Mouse (Mus musculus) olfactory bulb, adult 2 months (tissue): ENCODE measurements at regions not wholly inside any gene's neighbourhood (a gene's known extent, or its start where the extent isn't known, plus 50 kb on each side); places are given as distances from the start of the nearest gene placed in this dataset.

Source experiments
- H3K27ac ChIP-seq: fragments of 200-500 bp; 2 replicates; pipeline ENCODE4 v1.5.1; 2012; ENCODE audit warnings: low read depth, low read length; ENCODE audit not compliant: insufficient read depth
- H3K4me1 ChIP-seq: fragments of 200-500 bp; 2 replicates; pipeline ENCODE4 v1.6.1; 2012; ENCODE audit warnings: low read length; ENCODE audit not compliant: control insufficient read depth, insufficient read depth
- H3K4me3 ChIP-seq: fragments of 200-500 bp; 2 replicates; pipeline ENCODE4 v1.5.1; 2012; ENCODE audit warnings: mild to moderate bottlenecking, low read depth, low read length, moderate library complexity; ENCODE audit not compliant: insufficient read depth
- CTCF ChIP-seq: fragments of 200-500 bp; IDR thresholded peaks from 2 replicates; pipeline ENCODE4 v1.5.1; 2012; ENCODE audit warnings: low read depth, mild to moderate bottlenecking, low read length, moderate library complexity; ENCODE audit not compliant: insufficient read depth
- POLR2A ChIP-seq: fragments of 200-500 bp; IDR thresholded peaks from 2 replicates; pipeline ENCODE4 v1.6.1; 2012; ENCODE audit warnings: mild to moderate bottlenecking, low read depth, low read length, moderate library complexity; ENCODE audit not compliant: insufficient read depth
- WGBS: fragments of 180-500 bp; shearing (Covaris S2); methylation state at CpG from one replicate; pipeline ENCODE4 v1.1.7; 2018; 5-methylcytosine and 5-hydroxymethylcytosine counted together

DNA sequence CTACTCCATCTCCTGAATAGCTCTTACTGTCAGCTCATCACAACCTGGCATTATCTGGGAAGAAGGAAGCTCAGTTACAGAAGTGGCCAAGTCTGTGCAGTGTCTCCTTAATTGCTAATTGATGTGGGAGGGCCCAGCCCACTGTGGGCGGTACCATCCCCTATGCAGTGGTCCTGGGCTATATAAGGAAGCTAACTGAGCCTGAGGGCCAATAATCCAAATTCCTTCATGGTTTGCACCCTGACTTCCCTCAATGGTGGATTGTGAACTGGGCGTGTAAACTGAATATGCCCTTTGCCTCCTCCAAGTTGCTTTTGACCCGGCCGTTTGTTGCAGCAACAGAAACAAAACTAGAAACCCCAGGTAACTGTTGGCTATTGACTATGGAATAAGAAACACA lies 57.8 kb upstream of the Pmfbp1 start:
- 88% methylated on average over 4 of the region's 4 CpGs for WGBS
- no peak for TF ChIP-seq CTCF
- Histone ChIP-seq H3K27ac (no peak overlapping the region), H3K4me1 (peaks cover 5% of the 10 kb centered on the region), H3K4me3 (no peak overlapping the region)

DNA sequence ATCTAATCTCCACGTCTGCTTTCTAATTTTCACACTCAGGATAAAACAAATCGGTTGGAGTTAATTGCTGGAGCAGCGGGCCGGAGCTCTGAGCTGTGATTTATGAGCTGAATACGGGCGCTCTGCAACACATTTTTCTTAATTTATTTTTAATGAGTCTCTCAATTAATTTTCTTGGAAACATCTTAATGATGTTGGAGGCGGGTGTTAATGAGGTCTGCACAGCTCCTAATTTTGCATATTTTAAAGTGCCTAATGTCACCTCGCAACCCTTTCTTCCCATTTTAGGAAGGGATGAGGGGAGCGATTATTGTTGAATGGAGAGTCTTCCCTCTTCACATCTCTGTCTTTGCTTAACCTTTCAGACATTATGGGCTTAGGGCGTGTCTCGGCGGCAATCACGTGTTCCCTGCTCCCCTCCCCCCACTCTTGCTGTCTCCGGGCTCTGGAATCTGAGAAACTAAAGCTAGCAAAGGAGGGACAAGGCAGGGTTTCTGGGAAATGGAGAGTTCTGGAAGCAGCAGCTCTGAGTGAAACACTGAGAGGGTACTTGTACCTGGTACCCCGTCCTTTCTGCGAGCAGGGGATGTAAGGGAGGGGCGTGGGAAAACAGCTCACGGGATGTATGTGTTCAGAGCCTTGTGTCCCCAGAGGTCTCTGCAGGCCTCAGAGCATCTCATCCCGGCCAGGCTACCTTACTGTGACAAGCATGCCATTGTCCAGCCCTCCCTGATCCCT lies 56.8 kb upstream of the Pmfbp1 start:
- no peak overlapping the region for H3K27ac ChIP-seq
- TF ChIP-seq POLR2A (no peak), CTCF (no peak)
- peak overlapping the region; percentile 30 for H3K4me3 ChIP-seq
- WGBS, result 14% methylated on average over 19 of the region's 19 CpGs
- H3K4me1 ChIP-seq, result peaks cover 5% of the 10 kb centered on the region

DNA sequence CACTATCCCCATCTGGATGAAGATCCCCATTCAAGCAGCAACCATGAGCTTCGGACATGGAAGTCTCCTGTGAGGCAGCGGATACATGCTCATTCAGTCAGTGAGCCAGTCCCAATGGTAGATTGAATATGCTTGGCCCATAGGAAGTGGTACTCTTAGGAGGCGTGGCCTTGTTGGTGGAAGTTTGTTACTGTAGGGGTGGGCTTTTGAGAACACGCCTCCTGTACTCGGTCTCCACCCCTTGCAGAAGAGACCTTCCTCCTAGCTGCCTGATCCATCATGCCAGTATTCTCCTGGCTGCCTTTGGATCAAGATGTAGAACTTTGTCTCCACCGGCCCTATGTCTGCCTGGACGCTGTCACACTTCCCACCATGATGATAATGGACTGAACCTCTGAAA lies 55.3 kb upstream of the Pmfbp1 start:
- Histone ChIP-seq H3K4me1 (peaks cover 5% of the 10 kb centered on the region), H3K4me3 (no peak overlapping the region), H3K27ac (no peak overlapping the region)
- 98% methylated on average over 7 of the region's 7 CpGs for WGBS
- TF ChIP-seq POLR2A, result no peak
- TF ChIP-seq CTCF, result no peak
